Mouse (Mus musculus) CH12.LX (cell line): ENCODE measurements around the gene Galc. TPM values are rescaled to one million over a fixed set of nuclear protein-coding genes. Genes with fewer than 3 reads are reported as not detected.

ENCODE experiments used
- DNase-seq: peaks from one replicate; pipeline ENCODE4 v3.0.0-alpha.2; 2013; ENCODE audit errors: extremely low read depth
- H3K27ac ChIP-seq: 2 replicates; pipeline ENCODE4 v1.5.1; 2012; ENCODE audit warnings: low read depth, mild to moderate bottlenecking, control low read depth, moderate library complexity; ENCODE audit not compliant: insufficient read depth
- H3K27me3 ChIP-seq: replicated peaks from 2 replicates; pipeline ENCODE3; 2012; ENCODE audit warnings: inconsistent platforms
- H3K36me3 ChIP-seq, 2 experiments: replicated peaks in 1 of 2; 2 replicates each; pipeline versions ENCODE3 to v1.6.1; 2012; ENCODE audit warnings: inconsistent platforms in 1 of 2, low read length in 1 of 2, mild to moderate bottlenecking in 1 of 2, mixed read lengths in 1 of 2, moderate library complexity in 1 of 2; ENCODE audit not compliant: control insufficient read depth in 1 of 2, insufficient read depth in 1 of 2
- H3K4me1 ChIP-seq, 2 experiments: 2 replicates each; pipeline ENCODE4 v1.6.1; 2012; ENCODE audit warnings: inconsistent platforms in 1 of 2, moderate library complexity in 1 of 2; ENCODE audit not compliant: insufficient read depth in 2 of 2, control insufficient read depth in 1 of 2
- H3K4me2 ChIP-seq: 2 replicates; pipeline ENCODE4 v1.6.1; 2012; ENCODE audit warnings: low read depth, mild to moderate bottlenecking, control low read depth; ENCODE audit not compliant: poor library complexity, insufficient read depth, severe bottlenecking
- H3K4me3 ChIP-seq, 3 experiments: fragments of 150-350 bp in 1 of 3; sonication (generic) in 1 of 3; replicated peaks in 1 of 3; 2 replicates each; pipeline versions ENCODE3 to v1.5.1; 2011 to 2012; ENCODE audit warnings: low read depth in 2 of 3, low read length in 2 of 3, mild to moderate bottlenecking in 2 of 3, moderate library complexity in 2 of 3, control low read depth in 1 of 3, improper control_type of control experiment in 1 of 3, inconsistent platforms in 1 of 3, mixed read lengths in 1 of 3; ENCODE audit not compliant: poor library complexity in 1 of 3
- H3K79me2 ChIP-seq: replicated peaks from 2 replicates; pipeline ENCODE4 v1.6.1; 2012; ENCODE audit warnings: mild to moderate bottlenecking, moderate library complexity; ENCODE audit not compliant: control insufficient read depth, poor library complexity, insufficient read depth, severe bottlenecking; ENCODE audit errors: extremely low read depth
- H3K9ac ChIP-seq: 2 replicates; pipeline ENCODE4 v1.6.1; 2012; ENCODE audit warnings: low read depth, mild to moderate bottlenecking, control low read depth, moderate library complexity; ENCODE audit not compliant: insufficient read depth
- H3K9me3 ChIP-seq: replicated peaks from 2 replicates; pipeline ENCODE3; 2012; ENCODE audit warnings: low read length, inconsistent platforms, mixed read lengths
- CHD1 ChIP-seq: IDR thresholded peaks from 2 replicates; pipeline ENCODE4 v1.6.1; 2012; ENCODE audit warnings: low read depth, low read length, improper control_type of control experiment, inconsistent platforms
- CHD2 ChIP-seq: IDR thresholded peaks from 2 replicates; pipeline ENCODE4 v1.6.1; 2011; ENCODE audit warnings: low read length, improper control_type of control experiment
- CTCF ChIP-seq, 2 experiments: IDR thresholded peaks in 1 of 2; conservative IDR thresholded peaks in 1 of 2; 2 replicates each; pipeline ENCODE4 v1.5.1; 2011 to 2012; ENCODE audit warnings: low read depth in 2 of 2, low read length in 2 of 2, improper control_type of control experiment in 1 of 2, inconsistent platforms in 1 of 2, mild to moderate bottlenecking in 1 of 2, moderate library complexity in 1 of 2
- EP300 ChIP-seq: IDR thresholded peaks from 2 replicates; pipeline ENCODE4 v1.6.1; 2011; ENCODE audit warnings: low read length, improper control_type of control experiment
- GABPA ChIP-seq: IDR thresholded peaks from 2 replicates; pipeline ENCODE4 v1.6.1; 2012; ENCODE audit warnings: low read depth, low read length, improper control_type of control experiment, inconsistent platforms; ENCODE audit not compliant: insufficient replicate concordance
- IRF4 ChIP-seq: IDR thresholded peaks from 2 replicates; pipeline ENCODE4 v1.6.1; 2014; ENCODE audit warnings: low read depth, mild to moderate bottlenecking, inconsistent platforms, low read length, improper control_type of control experiment
- JUN ChIP-seq: IDR thresholded peaks from 2 replicates; pipeline ENCODE4 v1.6.1; 2011; ENCODE audit warnings: low read depth, mild to moderate bottlenecking, low read length, improper control_type of control experiment, moderate library complexity; ENCODE audit not compliant: insufficient read depth
- JUND ChIP-seq: conservative IDR thresholded peaks from 2 replicates; pipeline ENCODE4 v1.6.1; 2011; ENCODE audit warnings: low read depth, low read length, improper control_type of control experiment
- KAT2A ChIP-seq: IDR thresholded peaks from 2 replicates; pipeline ENCODE4 v1.6.1; 2012; ENCODE audit warnings: low read length, improper control_type of control experiment, inconsistent platforms; ENCODE audit not compliant: insufficient replicate concordance
- MAFK ChIP-seq: IDR thresholded peaks from 2 replicates; pipeline ENCODE4 v1.6.1; 2011; ENCODE audit warnings: low read length, improper control_type of control experiment; ENCODE audit not compliant: insufficient replicate concordance
- MEF2A ChIP-seq: IDR thresholded peaks from 2 replicates; pipeline ENCODE4 v1.6.1; 2014; ENCODE audit warnings: low read depth, mild to moderate bottlenecking, inconsistent platforms, low read length, improper control_type of control experiment, borderline replicate concordance
- MXI1 ChIP-seq: IDR thresholded peaks from 2 replicates; pipeline ENCODE4 v1.6.1; 2011; ENCODE audit warnings: mild to moderate bottlenecking, low read depth, low read length, improper control_type of control experiment
- NELFE ChIP-seq: IDR thresholded peaks from 2 replicates; pipeline ENCODE4 v1.6.1; 2011; ENCODE audit warnings: low read depth, low read length, improper control_type of control experiment
- POLR2AphosphoS2 ChIP-seq: IDR thresholded peaks from 2 replicates; pipeline ENCODE4 v1.6.1; 2011; ENCODE audit warnings: low read depth, low read length, improper control_type of control experiment
- RAD21 ChIP-seq: IDR thresholded peaks from 2 replicates; pipeline ENCODE4 v1.6.1; 2011; ENCODE audit warnings: low read depth, mild to moderate bottlenecking, low read length, improper control_type of control experiment, moderate library complexity
- SIN3A ChIP-seq: IDR thresholded peaks from 2 replicates; pipeline ENCODE4 v1.6.1; 2012; ENCODE audit warnings: low read length, improper control_type of control experiment, inconsistent platforms
- TBP ChIP-seq: conservative IDR thresholded peaks from 2 replicates; pipeline ENCODE4 v1.6.1; 2011; ENCODE audit warnings: low read depth, low read length, improper control_type of control experiment
- UBTF ChIP-seq: IDR thresholded peaks from 2 replicates; pipeline ENCODE4 v1.6.1; 2012; ENCODE audit warnings: low read depth, mild to moderate bottlenecking, inconsistent platforms, low read length, improper control_type of control experiment, moderate library complexity
- ZC3H11A ChIP-seq: IDR thresholded peaks from 2 replicates; pipeline ENCODE4 v1.6.1; 2012; ENCODE audit warnings: low read depth, mild to moderate bottlenecking, inconsistent platforms, low read length, improper control_type of control experiment
- ZMIZ1 ChIP-seq: IDR thresholded peaks from 2 replicates; pipeline ENCODE4 v1.6.1; 2012; ENCODE audit warnings: low read depth, mild to moderate bottlenecking, inconsistent platforms, low read length, improper control_type of control experiment
- ZNF384 ChIP-seq: IDR thresholded peaks from 2 replicates; pipeline ENCODE4 v1.6.1; 2012; ENCODE audit warnings: low read depth, low read length, improper control_type of control experiment, inconsistent platforms
- dilution Hi-C: fragments of 300-500 bp; cut with MboI; formaldehyde crosslinking; loops from 2 replicates; pipeline ENCODE4 v1.14.3; 2020; ENCODE audit warnings: low sequenced_read_pairs; ENCODE audit not compliant: extremely low pct_unique_long_range_greater_than_20kb, extremely low pct_ligation_motif_present
- in situ Hi-C: fragments of 300-500 bp; cut with MboI; formaldehyde crosslinking; loops from 3 replicates; pipeline ENCODE4 v1.14.3; 2019; ENCODE audit warnings: low sequenced_read_pairs, low pct_ligation_motif_present, low pct_unique_long_range_greater_than_20kb, mixed read lengths
- polyA plus RNA-seq: library from polyadenylated mRNA; unstranded; fragments of >175 nt; gene quantifications from 2 replicates; pipeline ENCODE4 v1.2.1, GENCODE M21; 2012; ENCODE audit warnings: low read depth; ENCODE audit not compliant: insufficient read length
- total RNA-seq, 2 experiments: library from RNA; depleted of rRNA; stranded (reverse); fragments of 300-350 nt in 1 of 2; fragments of >200 nt in 1 of 2; gene quantifications; 2 replicates each; pipeline ENCODE4 v1.2.3; 2012 to 2014

The Galc gene
- total and polyA plus RNA-seq, 3 experiments = 1.6 to 9.1 (median 6.4) TPM

DNA sequence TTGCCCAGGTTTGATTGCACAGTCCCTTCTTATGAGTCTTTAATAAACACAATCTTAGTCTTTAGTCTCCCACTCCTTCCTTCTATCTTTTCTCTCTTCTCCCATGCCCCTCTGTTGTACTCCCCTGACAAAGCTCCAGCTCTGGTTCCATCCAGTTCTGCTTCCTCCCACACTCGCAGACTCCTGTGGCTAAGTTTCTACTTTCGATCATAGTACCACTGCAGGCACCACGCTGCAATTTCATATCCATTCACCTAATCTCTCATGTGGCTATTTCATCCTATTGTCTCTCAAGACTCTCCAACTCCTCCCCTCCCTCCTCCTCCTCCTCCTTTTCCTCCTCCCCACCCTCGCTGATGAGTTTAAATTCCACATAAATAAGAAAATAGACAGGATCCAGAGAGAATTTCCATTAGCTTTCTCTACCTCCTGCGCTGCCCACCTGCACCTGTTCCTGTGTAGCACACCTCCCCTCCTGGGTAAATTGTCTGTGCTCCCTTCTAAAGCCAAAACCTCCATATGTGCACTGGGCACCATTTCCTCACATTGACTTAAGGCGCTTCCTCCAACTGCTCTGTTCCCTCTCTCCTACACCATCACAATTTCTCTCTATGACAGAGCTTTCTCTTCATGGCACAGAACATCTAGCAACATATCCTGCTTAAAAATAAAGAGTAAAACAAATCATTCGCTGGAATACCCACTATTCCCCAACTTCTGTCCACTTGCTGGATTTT lies 48.1 kb upstream of the Galc start:
- no peaks in the 10 kb centered on the region for H3K9me3 ChIP-seq

DNA sequence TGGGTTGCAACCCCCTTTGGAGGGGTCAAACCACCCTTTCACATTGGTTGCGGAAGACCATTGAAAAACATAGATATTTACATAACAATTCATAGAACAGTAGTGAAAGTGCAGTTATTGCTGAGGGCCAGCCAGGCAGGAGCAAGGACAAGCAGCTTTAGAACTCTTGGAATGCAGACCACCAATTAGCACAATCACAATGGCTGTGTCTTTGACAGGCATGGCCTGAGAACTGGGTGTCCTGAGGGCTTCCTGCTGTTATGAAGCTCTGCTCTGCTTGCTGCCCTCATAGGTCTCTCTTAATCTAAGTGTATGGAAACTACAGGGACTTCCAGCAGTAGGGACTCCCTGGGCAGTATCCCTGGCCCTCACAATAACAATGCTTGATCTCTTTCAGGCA lies 43.8 kb upstream of the Galc start:
- H3K27ac ChIP-seq = no peak overlapping the region
- H3K36me3 ChIP-seq = no peaks in the 10 kb centered on the region
- H3K79me2 ChIP-seq = no peaks in the 10 kb centered on the region
- dilution Hi-C loops (no loop called here), in situ Hi-C loops (no loop called here)
- H3K9me3 ChIP-seq = no peaks in the 10 kb centered on the region
- H3K4me3 ChIP-seq = no peak overlapping the region
- no peak overlapping the region for H3K9ac ChIP-seq
- DNase-seq = no peak
- no peaks in the 10 kb centered on the region for H3K27me3 ChIP-seq
- no peaks in the 10 kb centered on the region for H3K4me1 ChIP-seq
- TF ChIP-seq MEF2A = no peak
- TF ChIP-seq ZNF384 = no peak
- TF ChIP-seq SIN3A = no peak
- no peak overlapping the region for H3K4me2 ChIP-seq

More for the DNA sequence above, 48.1 kb upstream of the Galc start:
- no peak overlapping the region for H3K9ac ChIP-seq
- no peak for DNase-seq
- H3K4me2 ChIP-seq = no peak overlapping the region
- H3K4me1 ChIP-seq = peaks cover 0 to 8% of the 10 kb centered on the region in 2 experiments; a peak in 1 of 4 replicates
- H3K27me3 ChIP-seq = no peaks in the 10 kb centered on the region
- in situ Hi-C loops (no loop called here), dilution Hi-C loops (no loop called here)
- H3K27ac ChIP-seq = no peak overlapping the region
- no peaks in the 10 kb centered on the region for H3K79me2 ChIP-seq
- no peak overlapping the region for H3K4me3 ChIP-seq
- no peaks in the 10 kb centered on the region for H3K36me3 ChIP-seq
- TF ChIP-seq CHD1 (no peak), RAD21 (no peak), POLR2AphosphoS2 (no peak), ZC3H11A (no peak), EP300 (no peak), JUND (no peak), UBTF (no peak), JUN (no peak), CTCF (conservative IDR thresholded peaks at IDR 0.05 in 1 of 2, IDR thresholded peaks at IDR 0.05 in 1 of 2; ENCODE audit: low read depth in 2 of 2, low read length in 2 of 2) (no peak), SIN3A (no peak), MAFK (no peak), IRF4 (no peak), TBP (no peak), NELFE (no peak), ZMIZ1 (no peak), MXI1 (no peak), CHD2 (no peak), GABPA (no peak), KAT2A (no peak)
